Mouse (Mus musculus) fibroblast of lung, adult 2 months (primary cell): ENCODE results near the gene 9030025P20Rik.
A peak's percentile ranks its signal among the peaks of the same experiment; 100 is the strongest.
"Not testable (repeated sequence)": the region's sequence is repeated elsewhere in the genome, so short reads cannot be mapped to it uniquely, and the experiment has no call there.

ENCODE experiments used
- DNase-seq: peaks from one replicate; pipeline ENCODE4 v3.0.0-alpha.2; 2011; ENCODE audit warnings: low read depth

Gene 9030025P20Rik

DNA sequence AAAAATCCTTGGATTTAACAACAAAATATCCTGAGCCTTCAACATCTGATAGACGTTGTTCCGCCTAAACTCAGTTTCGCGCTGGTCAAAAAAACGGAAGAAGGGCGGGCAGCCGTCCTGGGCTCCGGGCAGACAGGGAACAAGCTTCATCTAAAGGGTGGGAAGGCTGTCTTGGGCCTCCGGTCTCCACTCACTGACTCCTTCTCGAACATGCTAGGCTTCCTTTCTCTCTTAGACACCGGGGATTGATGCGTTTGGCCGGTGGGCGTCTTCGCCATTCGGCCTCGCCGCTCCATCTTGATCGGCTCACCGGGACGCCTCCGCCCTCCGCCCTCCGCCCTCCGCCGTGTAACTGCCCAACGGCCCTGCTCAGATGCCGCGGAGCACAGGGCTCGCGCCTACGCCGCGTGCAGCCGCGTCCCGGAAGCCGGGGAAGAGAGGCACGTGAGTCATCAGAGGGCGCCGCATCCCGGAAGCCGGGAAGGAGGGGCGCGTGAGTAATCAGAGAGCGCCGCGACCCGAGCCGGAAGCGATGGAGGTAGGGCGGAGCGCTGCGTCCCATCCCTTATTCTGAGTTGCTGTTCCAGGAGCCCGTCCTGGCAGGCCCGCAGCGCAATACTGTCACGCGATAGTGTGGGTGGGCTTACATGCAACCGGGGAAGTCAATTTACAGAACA, at the start of gene 9030025P20Rik, which contains the start of gene Gm3417:
TSS of gene 9030025P20Rik (plus strand) at position 107 of the 677 bp plus-strand sequence.
TSS of gene Gm3417 (minus strand) at position 429 of the 677 bp plus-strand sequence.
- DNase-seq, result not testable (repeated sequence)

GRCm38 (mm10) chr17:14928631-14929030, 49.6 kb upstream of the 9030025P20Rik start:
- DNase-seq, result no peak

- DNase-seq, result no peak
These were observed 47.6 kb upstream of the 9030025P20Rik start for GRCm38 (mm10) chr17:14930697-14931096.

DNA sequence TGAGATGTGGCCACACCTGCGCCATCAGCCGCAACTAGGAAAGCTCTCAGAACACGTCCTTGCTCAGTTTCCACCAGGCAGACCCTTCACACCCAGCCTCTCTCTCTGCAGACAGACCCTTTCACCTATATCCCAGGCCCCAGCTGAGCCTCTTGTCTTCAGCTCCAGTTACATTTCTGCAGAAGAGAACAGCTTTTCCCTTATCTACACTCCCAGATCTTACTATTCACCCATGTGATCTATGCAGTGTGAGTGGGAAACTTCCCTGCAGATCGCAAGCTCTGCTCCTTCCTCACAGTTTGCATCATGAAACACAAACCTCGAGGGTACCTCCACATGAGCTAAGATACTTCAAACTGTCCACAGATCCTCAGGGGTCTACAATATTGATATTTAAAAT, 46.8 kb upstream of the 9030025P20Rik start:
- DNase-seq, result no peak

- DNase-seq, result not testable (repeated sequence)
These were observed 43.0 kb upstream of the 9030025P20Rik start for GRCm38 (mm10) chr17:14935280-14935679.

- DNase-seq, result no peak
These were observed 42.2 kb upstream of the 9030025P20Rik start for GRCm38 (mm10) chr17:14935841-14936605.

DNA sequence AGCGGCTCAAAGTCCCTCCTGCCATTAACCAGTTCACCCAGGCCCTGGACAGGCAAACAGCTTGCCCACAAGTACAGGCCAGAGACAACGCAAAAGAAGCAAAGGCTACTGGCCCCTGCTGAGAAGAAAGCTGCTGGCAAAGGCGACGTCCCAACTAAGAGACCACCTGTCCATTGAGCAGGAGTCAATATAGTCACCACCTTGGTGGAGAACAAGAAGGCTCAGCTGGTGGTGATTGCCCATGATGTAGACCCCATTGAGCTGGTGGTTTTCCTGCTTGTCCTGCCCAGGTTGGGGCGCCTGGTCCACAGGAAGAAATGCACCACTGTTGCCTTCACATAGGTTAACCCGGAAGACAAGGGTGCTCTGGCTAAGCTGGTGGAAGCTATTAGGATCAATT, 36.1 kb upstream of the 9030025P20Rik start:
- not testable (repeated sequence) for DNase-seq

DNA sequence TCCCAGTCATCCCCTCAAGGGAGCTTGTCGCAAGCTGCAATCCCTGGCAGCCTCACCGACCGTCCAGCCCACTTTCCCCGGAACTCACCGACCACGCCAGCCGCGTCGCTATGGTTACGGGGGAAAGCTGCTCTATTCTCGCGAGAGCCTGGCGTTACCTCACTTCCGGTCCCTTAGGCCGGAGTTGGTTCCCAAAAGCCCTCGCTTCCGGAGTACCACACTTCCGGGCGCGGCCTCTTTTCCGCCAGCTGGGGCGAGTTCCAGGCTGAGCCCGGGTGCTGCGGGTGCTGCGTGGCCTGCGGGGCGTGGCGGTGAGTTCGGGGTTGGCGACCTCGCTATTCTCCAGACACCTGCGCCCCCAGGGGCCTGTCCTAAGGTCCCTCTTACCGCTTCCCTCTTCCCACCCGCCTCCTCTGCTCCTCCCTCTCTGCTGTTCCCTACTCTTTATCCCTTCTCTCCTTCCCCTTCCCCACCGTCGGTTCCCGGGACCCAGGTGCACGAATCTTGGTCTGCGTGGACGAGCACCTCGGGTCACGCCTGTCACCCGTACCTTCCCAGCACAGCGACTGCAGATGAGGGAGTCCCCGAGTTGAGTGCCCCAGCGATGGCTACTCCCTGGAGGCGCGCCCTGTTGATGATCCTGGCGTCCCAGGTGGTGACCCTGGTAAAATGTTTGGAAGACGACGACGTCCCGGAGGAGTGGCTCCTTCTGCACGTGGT, 35.1 kb upstream of the 9030025P20Rik start, which contains the start of the genes Wdr27 and 1600012H06Rik:
TSS of gene Wdr27 (minus strand) at position 150 of the 720 bp plus-strand sequence.
TSS of gene 1600012H06Rik (plus strand) at position 176 of the 720 bp plus-strand sequence.
- DNase-seq, result peak; percentile 94

GRCm38 (mm10) chr17:14943729-14944059, 34.6 kb upstream of the 9030025P20Rik start:
- DNase-seq, result no peak

- DNase-seq, result no peak
These were observed 33.7 kb upstream of the 9030025P20Rik start for GRCm38 (mm10) chr17:14944551-14944950.

DNA sequence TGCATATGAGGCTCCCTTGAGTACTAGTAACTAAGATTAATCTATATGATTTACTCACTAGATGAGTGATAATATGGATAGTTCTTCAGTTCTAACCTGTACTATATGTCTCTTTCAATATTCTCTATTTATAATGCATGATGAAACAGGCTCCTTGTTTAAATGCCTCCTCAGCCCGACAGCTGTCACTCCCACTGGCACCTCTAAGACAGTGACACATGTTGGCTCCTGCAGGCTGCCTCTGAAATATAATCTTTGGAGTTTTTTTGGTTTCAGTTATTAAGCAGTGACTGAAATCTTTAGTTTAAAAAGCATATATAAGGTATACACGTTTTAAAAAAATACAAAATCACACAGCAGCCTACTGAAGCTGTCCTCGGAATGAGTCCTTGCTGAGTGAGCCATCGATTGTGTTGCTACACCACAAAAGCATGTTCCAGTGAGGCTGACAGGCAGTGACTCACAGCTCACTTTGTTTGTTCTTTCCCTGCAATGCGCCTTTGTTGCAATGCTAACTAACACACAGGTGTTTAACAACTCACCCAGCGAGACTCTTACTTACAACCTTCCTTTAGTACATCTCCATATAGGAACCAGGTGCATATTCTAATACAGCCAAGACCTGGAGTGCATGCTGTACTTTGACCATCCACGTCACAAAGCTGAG, 29.0 kb upstream of the 9030025P20Rik start:
- DNase-seq, result no peak

- DNase-seq, result no peak
These were observed 24.8 kb upstream of the 9030025P20Rik start for GRCm38 (mm10) chr17:14953452-14953851.

DNA sequence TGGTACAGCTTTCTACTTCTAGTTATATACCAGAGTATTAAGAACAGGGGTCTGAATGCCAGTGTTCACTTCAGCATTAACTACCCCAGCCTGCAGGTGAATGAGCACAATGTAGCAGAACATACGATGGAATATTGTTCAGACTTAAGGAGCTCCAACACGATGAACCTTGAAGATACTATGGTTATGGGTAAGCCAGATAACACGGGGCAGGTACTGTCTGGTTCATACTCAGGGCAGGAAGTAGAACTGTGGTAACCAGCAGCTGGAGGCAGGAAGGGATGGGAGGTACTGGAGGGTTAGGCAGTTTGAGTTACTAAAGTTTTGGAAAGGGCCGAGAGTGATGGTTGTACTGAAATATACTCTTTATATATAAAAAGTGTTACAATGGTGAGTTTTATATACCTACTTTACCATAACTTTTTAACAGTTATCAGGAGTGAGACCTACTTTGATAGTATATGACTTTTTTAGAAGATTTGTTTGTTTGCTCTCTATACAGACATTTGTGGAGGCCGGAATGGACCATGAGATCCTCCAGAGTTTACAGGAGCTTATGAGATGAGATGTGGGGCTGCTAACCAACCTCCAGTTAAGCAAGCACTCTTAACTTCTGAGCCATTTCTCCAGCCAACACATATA, 19.5 kb upstream of the 9030025P20Rik start:
- DNase-seq, result no peak

GRCm38 (mm10) chr17:14959979-14960378, 18.3 kb upstream of the 9030025P20Rik start:
- no peak for DNase-seq

GRCm38 (mm10) chr17:14960520-14960919, 17.7 kb upstream of the 9030025P20Rik start:
- DNase-seq, result no peak

DNA sequence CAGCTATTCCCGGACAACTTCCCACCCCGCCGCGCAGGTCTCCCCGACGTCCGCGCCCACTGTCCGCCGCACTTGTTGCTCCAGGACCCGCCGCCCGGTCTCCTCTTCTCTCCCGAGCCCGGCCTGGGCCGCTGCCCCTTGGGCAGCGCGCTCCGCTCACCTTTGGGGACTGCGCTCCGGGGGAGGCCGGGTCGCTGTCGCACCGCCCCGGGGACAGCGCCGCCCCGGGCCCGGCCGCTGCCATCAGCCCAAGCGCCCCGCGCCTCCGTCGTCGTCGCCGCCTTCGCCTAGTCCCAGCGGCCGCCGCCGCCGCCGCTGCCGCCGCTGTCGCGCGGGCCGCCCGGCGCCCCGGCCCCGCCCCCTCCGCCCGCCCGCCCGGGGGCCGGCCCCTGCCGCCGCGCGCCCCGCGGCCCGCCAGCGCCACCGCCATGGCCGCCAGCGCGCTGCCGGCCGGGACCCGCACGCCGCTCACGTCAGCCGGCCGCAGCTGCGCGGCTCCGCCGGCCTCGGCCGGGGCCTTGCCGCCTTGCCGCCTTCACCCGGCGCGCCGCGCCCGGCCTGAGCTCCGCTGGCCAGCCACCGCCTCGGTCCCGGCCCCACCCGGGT, 17.2 kb upstream of the 9030025P20Rik start, which contains the start of gene Phf10:
TSS of gene Phf10 (minus strand) at position 323 of the 606 bp plus-strand sequence.
- not testable (repeated sequence) for DNase-seq

GRCm38 (mm10) chr17:14961557-14962154, 16.6 kb upstream of the 9030025P20Rik start:
- not testable (repeated sequence) for DNase-seq

GRCm38 (mm10) chr17:14968373-14968913, 9.8 kb upstream of the 9030025P20Rik start:
- DNase-seq, result not testable (repeated sequence)

- not testable (repeated sequence) for DNase-seq
These were observed 428 bp upstream of the 9030025P20Rik start for GRCm38 (mm10) chr17:14977718-14978361.
